Mouse (Mus musculus): ENCODE measurements around the gene Zfp384. TPM values are rescaled to one million over a fixed set of nuclear protein-coding genes. Genes with fewer than 3 reads are reported as not detected.
A peak's percentile ranks its signal among the peaks of the same experiment; 100 is the strongest.

Gene Zfp384
- total and polyA plus RNA-seq, 2 experiments from 2014 or later, result 5.5 to 18.4 TPM

DNA sequence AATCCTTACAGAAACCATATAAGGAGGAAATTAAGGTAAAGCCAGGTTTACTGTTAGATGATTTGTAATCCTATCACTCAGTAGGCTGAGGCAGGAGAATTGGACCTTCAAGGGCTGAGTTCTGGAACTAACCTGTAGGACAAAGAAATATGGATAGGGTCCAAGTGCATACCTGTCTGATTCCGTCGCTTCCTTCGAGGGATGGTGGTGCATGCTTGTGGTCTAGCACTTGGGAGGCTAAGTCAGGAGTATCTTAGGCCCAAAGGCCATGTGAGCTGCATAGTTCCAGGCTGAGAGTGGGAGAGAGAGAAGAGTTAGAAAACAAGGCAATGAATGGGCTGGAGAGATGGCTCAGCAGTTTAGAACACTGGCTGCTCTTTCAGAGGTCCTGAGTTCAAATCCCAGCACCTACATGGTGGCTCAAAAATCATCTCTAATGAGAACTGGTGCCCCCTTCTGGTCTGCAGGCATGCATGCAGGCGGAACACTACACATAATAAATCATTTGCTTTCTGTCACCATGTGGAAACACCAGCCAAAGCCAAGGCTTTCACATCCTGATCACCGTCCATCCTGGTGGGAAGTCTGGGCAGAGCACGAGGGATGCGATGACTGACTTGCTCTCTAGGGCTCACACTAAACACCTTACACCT, 42.4 kb upstream of the Zfp384 start:
- ATAC-seq (ENCODE audit: insufficient read depth, low read depth) (no peak), DNase-seq (ENCODE audit: low spot score) (no peak)

DNA sequence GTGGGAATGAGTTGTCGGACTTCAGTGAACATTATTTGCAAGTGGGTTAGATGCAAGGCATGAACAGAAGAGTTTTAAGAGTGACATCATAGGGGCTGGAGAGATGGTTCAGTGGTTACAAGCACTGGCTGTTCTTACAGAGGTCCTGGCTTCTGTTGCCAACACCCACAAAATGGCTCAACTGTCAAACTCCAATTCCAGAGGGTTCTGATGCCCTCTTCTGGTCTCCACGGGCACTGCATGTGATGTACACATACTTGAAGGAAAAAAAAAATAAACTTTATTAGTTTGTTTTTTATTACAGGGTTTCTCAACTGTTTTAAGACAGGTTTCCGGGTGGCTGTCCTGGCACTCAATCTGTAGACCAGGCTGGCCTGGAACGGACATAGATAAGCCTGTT, 41.2 kb upstream of the Zfp384 start:
- H3K4me1 ChIP-seq (ENCODE audit: control insufficient read depth, insufficient read depth), result peaks cover 13% of the 10 kb centered on the region
- no peaks in the 10 kb centered on the region for H3K36me3 ChIP-seq (replicated peaks; ENCODE audit: control insufficient read depth, insufficient read depth, low read length)
- H3K9ac ChIP-seq (replicated peaks; ENCODE audit: low read depth, low read length), result no peak overlapping the region
- DNase-seq (ENCODE audit: low spot score) (no peak), ATAC-seq (ENCODE audit: insufficient read depth, low read depth) (no peak)
- 63% methylated on average over 4 of the region's 4 CpGs for WGBS
- H3K4me2 ChIP-seq (ENCODE audit: low read depth, low read length), result no peak overlapping the region
- no peaks in the 10 kb centered on the region for H3K9me3 ChIP-seq (replicated peaks; ENCODE audit: control insufficient read depth, low read length)
- no peak overlapping the region for H3K27ac ChIP-seq (ENCODE audit: low read depth)
- H3K27me3 ChIP-seq (ENCODE audit: control insufficient read depth, insufficient read depth, low read length), result no peaks in the 10 kb centered on the region
- TF ChIP-seq EP300 (IDR thresholded peaks at IDR 0.05; ENCODE audit: low read depth) (no peak), CTCF (IDR thresholded peaks at IDR 0.05; ENCODE audit: low read depth) (peak; percentile 45)
- no peak overlapping the region for H3K4me3 ChIP-seq (ENCODE audit: low read depth, low read length)

More for the DNA sequence above, 42.4 kb upstream of the Zfp384 start:
- Histone ChIP-seq H3K9me3 (replicated peaks; ENCODE audit: control insufficient read depth, low read length) (no peaks in the 10 kb centered on the region), H3K4me3 (ENCODE audit: low read depth, low read length) (peak overlapping the region; percentile 69; the same call in 1 of the 2 replicates), H3K4me2 (ENCODE audit: low read depth, low read length) (peak overlapping the region; percentile 77; the same call in 1 of the 2 replicates), H3K27me3 (ENCODE audit: control insufficient read depth, insufficient read depth, low read length) (no peaks in the 10 kb centered on the region), H3K4me1 (ENCODE audit: control insufficient read depth, insufficient read depth) (peaks cover 13% of the 10 kb centered on the region), H3K36me3 (replicated peaks; ENCODE audit: control insufficient read depth, insufficient read depth, low read length) (0 out of 2 replicates have a peak, but pooled peaks cover 6% of the 10 kb centered on the region), H3K9ac (replicated peaks; ENCODE audit: low read depth, low read length) (no peak overlapping the region), H3K27ac (ENCODE audit: low read depth) (no peak overlapping the region)
- TF ChIP-seq EP300 (IDR thresholded peaks at IDR 0.05; ENCODE audit: low read depth) (no peak), CTCF (IDR thresholded peaks at IDR 0.05; ENCODE audit: low read depth) (peak; percentile 25; the same call in 1 of the 2 replicates)
- WGBS, result 97% methylated on average over 7 of the region's 7 CpGs

DNA sequence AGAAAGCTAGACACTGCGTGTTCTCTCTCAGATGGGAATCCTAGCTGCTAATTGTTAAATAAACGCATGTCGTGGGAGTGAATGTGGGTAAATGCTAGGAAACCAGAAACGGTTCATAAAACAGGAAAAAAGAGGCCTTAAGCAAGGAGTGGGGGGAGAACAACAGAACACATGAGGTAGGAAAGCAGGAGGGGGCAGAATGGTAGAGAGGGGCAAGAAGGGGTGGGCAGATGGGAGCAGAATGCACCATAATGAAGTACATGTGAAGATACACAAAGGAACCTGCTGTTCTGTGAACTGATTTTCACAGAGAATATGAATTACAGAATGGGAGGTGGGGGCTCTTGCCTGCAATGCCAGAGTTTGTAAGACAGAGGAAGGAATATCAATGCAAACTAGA, 16.7 kb upstream of the Zfp384 start:
- H3K9me3 ChIP-seq (replicated peaks; ENCODE audit: control insufficient read depth, low read length), result 0 out of 2 replicates have a peak, but pooled peaks cover 6% of the 10 kb centered on the region
- H3K4me3 ChIP-seq (ENCODE audit: low read depth, low read length), result no peak overlapping the region
- TF ChIP-seq EP300 (IDR thresholded peaks at IDR 0.05; ENCODE audit: low read depth) (no peak), CTCF (IDR thresholded peaks at IDR 0.05; ENCODE audit: low read depth) (no peak)
- no peak overlapping the region for H3K27ac ChIP-seq (ENCODE audit: low read depth)
- no peak overlapping the region for H3K4me2 ChIP-seq (ENCODE audit: low read depth, low read length)
- ATAC-seq (ENCODE audit: insufficient read depth, low read depth) (no peak), DNase-seq (ENCODE audit: low spot score) (no peak)
- no peak overlapping the region for H3K9ac ChIP-seq (replicated peaks; ENCODE audit: low read depth, low read length)
- H3K4me1 ChIP-seq (ENCODE audit: control insufficient read depth, insufficient read depth), result peaks cover 4% of the 10 kb centered on the region; the same call in 1 of the 2 replicates
- WGBS, result 60% methylated on average over 4 of the region's 4 CpGs
- peaks cover 38% of the 10 kb centered on the region for H3K27me3 ChIP-seq (ENCODE audit: control insufficient read depth, insufficient read depth, low read length)
- no peaks in the 10 kb centered on the region for H3K36me3 ChIP-seq (replicated peaks; ENCODE audit: control insufficient read depth, insufficient read depth, low read length)

DNA sequence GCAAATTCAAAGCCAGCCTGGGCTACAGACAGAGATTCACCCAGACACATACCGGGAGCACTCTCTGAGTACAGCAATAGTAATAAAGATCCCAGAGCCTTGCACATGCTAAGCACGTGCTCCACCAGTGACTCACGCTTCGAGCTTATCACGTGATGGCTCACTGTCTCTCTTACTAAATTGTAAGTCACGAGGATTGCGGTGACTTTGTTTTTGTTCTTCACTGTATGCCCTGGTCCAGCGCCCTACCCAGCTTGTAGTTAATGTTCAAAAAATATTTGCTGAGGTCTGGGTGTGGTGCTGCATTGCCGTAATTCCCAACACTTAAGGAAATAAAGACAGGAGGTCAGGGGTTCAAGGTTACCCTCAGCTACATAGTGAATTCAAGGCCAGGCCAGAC, 15.6 kb upstream of the Zfp384 start:
- H3K9ac ChIP-seq (replicated peaks; ENCODE audit: low read depth, low read length), result no peak overlapping the region
- H3K4me3 ChIP-seq (ENCODE audit: low read depth, low read length), result no peak overlapping the region
- DNase-seq (ENCODE audit: low spot score) (no peak), ATAC-seq (ENCODE audit: insufficient read depth, low read depth) (no peak)
- peaks cover 49% of the 10 kb centered on the region for H3K27me3 ChIP-seq (ENCODE audit: control insufficient read depth, insufficient read depth, low read length)
- 0 out of 2 replicates have a peak, but pooled peaks cover 6% of the 10 kb centered on the region for H3K9me3 ChIP-seq (replicated peaks; ENCODE audit: control insufficient read depth, low read length)
- TF ChIP-seq EP300 (IDR thresholded peaks at IDR 0.05; ENCODE audit: low read depth) (no peak), CTCF (IDR thresholded peaks at IDR 0.05; ENCODE audit: low read depth) (no peak)
- peaks cover 6% of the 10 kb centered on the region; the same call in 1 of the 2 replicates for H3K4me1 ChIP-seq (ENCODE audit: control insufficient read depth, insufficient read depth)
- 76% methylated on average over 9 of the region's 9 CpGs for WGBS
- H3K4me2 ChIP-seq (ENCODE audit: low read depth, low read length), result no peak overlapping the region
- no peak overlapping the region for H3K27ac ChIP-seq (ENCODE audit: low read depth)
- H3K36me3 ChIP-seq (replicated peaks; ENCODE audit: control insufficient read depth, insufficient read depth, low read length), result no peaks in the 10 kb centered on the region

DNA sequence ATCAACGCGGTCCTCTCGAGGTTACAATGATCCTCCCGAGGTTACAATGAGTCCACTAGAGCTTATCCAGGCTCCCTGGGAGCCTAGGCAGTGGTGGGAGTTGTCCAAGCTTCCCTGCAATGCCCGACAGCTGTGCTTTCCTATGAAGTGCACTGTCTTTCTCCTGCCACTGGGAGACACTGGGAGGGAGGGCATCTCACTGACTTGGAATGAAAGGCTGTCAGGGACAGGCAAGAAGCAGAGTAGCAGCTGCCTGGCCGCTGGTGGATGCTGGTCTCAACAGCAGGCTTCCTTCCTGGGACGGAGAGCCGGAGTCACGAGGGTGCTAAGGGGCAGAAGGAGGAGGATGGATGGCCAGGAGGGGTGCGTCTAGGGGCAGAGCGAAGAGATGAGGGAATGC, 15.1 kb upstream of the Zfp384 start:
- no peak overlapping the region for H3K9ac ChIP-seq (replicated peaks; ENCODE audit: low read depth, low read length)
- no peak overlapping the region for H3K4me2 ChIP-seq (ENCODE audit: low read depth, low read length)

More for the DNA sequence above, 15.1 kb upstream of the Zfp384 start:
- Histone ChIP-seq H3K4me1 (ENCODE audit: control insufficient read depth, insufficient read depth) (peaks cover 6% of the 10 kb centered on the region; the same call in 1 of the 2 replicates), H3K9me3 (replicated peaks; ENCODE audit: control insufficient read depth, low read length) (0 out of 2 replicates have a peak, but pooled peaks cover 6% of the 10 kb centered on the region), H3K27me3 (ENCODE audit: control insufficient read depth, insufficient read depth, low read length) (peaks cover 54% of the 10 kb centered on the region), H3K27ac (ENCODE audit: low read depth) (no peak overlapping the region), H3K4me3 (ENCODE audit: low read depth, low read length) (no peak overlapping the region), H3K36me3 (replicated peaks; ENCODE audit: control insufficient read depth, insufficient read depth, low read length) (no peaks in the 10 kb centered on the region)
- DNase-seq (ENCODE audit: low spot score) (no peak), ATAC-seq (ENCODE audit: insufficient read depth, low read depth) (peak; percentile 49; the same call in 1 of the 2 replicates)
- peak; percentile 24; the same call in 1 of the 2 replicates for TF ChIP-seq CTCF (IDR thresholded peaks at IDR 0.05; ENCODE audit: low read depth)
- no peak for TF ChIP-seq EP300 (IDR thresholded peaks at IDR 0.05; ENCODE audit: low read depth)
- WGBS, result 18% methylated on average over 11 of the region's 11 CpGs

Measured in heart, postnatal 0 days (tissue).